Mouse (Mus musculus): ENCODE measurements around the gene Lin28a. TPM values are rescaled to one million over a fixed set of nuclear protein-coding genes. Genes with fewer than 3 reads are reported as not detected.
A peak's percentile ranks its signal among the peaks of the same experiment; 100 is the strongest.

Gene Lin28a
- polyA plus RNA-seq (2012; rRNA removed), result 0.06 TPM in 1 of 2 replicates, not detected in the other

DNA sequence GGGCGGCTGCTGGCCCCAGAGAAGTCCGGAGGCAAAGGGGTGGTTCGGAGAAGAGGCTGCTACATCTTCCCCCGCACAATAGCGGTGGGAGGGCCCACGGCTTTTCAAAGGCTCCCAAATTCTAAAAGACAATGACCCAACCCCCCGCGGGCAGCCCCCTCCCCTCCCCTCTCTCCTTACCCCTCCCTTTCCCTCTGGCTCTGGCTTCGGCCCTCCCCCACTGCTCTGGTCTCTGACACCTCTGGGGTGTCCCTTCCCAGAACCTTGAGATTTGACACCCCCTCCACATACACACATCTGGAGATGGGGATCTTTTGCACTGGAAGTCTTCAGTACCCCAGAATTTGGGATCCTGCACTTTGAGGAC is at the start of gene Lin28a:
Gene Lin28a (minus strand): TSS at position 63 of the 367 bp plus-strand sequence.
- no peak for DNase-seq
- no peaks in the 10 kb centered on the region for H3K4me1 ChIP-seq (ENCODE audit: control insufficient read depth, insufficient read depth, low read length)
- H3K4me3 ChIP-seq (replicated peaks; ENCODE audit: extremely low read depth, low read depth, low read length), result no peak within 1 kb of the TSS
- WGBS, result 5% methylated on average over 9 of the region's 9 CpGs
- TF ChIP-seq CTCF (IDR thresholded peaks at IDR 0.05; ENCODE audit: insufficient read depth, low read length) (no peak), POLR2A (IDR thresholded peaks at IDR 0.05; ENCODE audit: borderline replicate concordance, extremely low read depth, low read depth, low read length) (no peak)

GRCm38 (mm10) chr4:134067833-134068544 is 49.3 kb upstream of the Lin28a start:
- Histone ChIP-seq H3K4me1 (ENCODE audit: control insufficient read depth, insufficient read depth, low read length) (no peaks in the 10 kb centered on the region), H3K4me3 (replicated peaks; ENCODE audit: extremely low read depth, low read depth, low read length) (no peak overlapping the region)
- 67% methylated on average over 7 of the region's 7 CpGs for WGBS
- no peak for TF ChIP-seq POLR2A (IDR thresholded peaks at IDR 0.05; ENCODE audit: borderline replicate concordance, extremely low read depth, low read depth, low read length)
- TF ChIP-seq CTCF (IDR thresholded peaks at IDR 0.05; ENCODE audit: insufficient read depth, low read length), result no peak
- no peak for DNase-seq

DNA sequence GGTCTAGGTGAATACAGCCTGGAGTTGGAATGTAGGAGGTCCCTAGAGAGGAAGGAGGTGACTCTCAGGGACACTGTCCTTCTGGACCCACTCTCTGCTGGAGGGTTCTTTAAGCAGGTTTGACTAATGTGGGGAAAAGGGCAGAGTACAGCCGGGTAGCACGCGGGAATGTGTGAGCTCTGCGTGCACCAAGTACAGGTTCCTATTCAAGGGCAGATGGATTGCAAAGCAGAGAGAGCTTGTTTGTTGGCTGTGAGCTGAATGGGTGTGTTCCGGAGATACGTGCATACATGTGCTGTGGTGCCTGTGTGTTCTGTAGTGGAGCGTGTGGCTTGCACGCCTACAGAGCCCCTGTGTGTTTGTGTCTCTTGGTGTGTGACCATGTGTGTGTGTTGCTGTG is 48.7 kb upstream of the Lin28a start:
- no peak overlapping the region for H3K4me3 ChIP-seq (replicated peaks; ENCODE audit: extremely low read depth, low read depth, low read length)
- H3K4me1 ChIP-seq (ENCODE audit: control insufficient read depth, insufficient read depth, low read length), result no peaks in the 10 kb centered on the region
- no peak for DNase-seq
- 78% methylated on average over 8 of the region's 8 CpGs for WGBS
- TF ChIP-seq CTCF (IDR thresholded peaks at IDR 0.05; ENCODE audit: insufficient read depth, low read length) (no peak), POLR2A (IDR thresholded peaks at IDR 0.05; ENCODE audit: borderline replicate concordance, extremely low read depth, low read depth, low read length) (no peak)

DNA sequence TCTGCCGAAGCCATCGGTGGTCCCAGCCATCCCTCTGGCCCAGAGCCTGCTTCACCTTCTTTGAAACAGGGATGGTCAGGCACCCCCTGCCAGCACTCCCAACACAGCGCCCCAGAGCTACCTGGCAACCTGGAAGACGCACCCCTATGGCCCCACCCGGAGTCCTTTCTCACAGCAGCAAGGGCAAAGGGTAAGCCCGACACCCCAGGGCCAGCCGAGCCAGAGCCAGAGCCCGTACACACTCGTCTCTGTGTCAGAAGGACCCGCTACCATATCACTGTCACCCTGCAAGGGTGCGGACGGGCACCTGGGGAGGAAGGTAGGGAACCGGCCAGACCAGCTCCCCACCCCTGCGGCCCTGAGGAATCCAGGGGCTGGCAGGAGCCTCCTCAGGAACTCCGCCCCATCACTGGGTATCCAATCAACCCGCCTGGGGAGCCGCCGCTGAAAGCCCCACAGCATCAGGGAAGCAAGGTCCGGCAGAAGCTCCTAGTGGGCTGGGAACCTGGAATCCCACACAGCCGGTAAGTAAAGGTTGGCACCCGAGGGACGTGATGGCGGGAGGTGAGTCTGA is 46.9 kb upstream of the Lin28a start:
- DNase-seq, result peak; percentile 23
- WGBS, result 27% methylated on average over 23 of the region's 23 CpGs
- H3K4me1 ChIP-seq (ENCODE audit: control insufficient read depth, insufficient read depth, low read length), result no peaks in the 10 kb centered on the region
- TF ChIP-seq CTCF (IDR thresholded peaks at IDR 0.05; ENCODE audit: insufficient read depth, low read length), result no peak
- TF ChIP-seq POLR2A (IDR thresholded peaks at IDR 0.05; ENCODE audit: borderline replicate concordance, extremely low read depth, low read depth, low read length), result peak; percentile 20; the same call in 1 of the 2 replicates
- no peak overlapping the region for H3K4me3 ChIP-seq (replicated peaks; ENCODE audit: extremely low read depth, low read depth, low read length)

DNA sequence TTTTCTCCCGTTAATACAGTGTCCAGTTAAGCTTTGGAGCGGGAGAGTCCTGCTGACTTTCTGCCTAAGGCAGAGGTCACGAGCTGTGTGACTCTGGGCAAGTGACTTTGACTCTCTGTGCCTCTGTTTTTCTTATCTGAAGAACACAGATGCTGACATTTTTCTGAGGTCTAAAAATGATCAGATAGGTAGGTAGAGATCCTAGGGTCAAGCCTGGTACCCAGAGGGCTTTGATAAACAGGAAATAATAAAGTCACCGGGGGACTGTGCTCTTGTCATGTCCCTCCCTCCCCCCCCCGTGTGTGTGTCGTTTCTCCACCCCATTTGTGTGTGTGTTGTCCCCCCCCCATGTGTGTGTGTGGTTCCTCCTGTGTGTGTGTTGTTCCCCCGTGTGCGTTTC is 43.9 kb upstream of the Lin28a start:
- no peak for DNase-seq
- no peak for TF ChIP-seq POLR2A (IDR thresholded peaks at IDR 0.05; ENCODE audit: borderline replicate concordance, extremely low read depth, low read depth, low read length)
- no peak for TF ChIP-seq CTCF (IDR thresholded peaks at IDR 0.05; ENCODE audit: insufficient read depth, low read length)
- WGBS, result 53% methylated on average over 8 of the region's 8 CpGs
- H3K4me3 ChIP-seq (replicated peaks; ENCODE audit: extremely low read depth, low read depth, low read length), result no peak overlapping the region
- no peaks in the 10 kb centered on the region for H3K4me1 ChIP-seq (ENCODE audit: control insufficient read depth, insufficient read depth, low read length)

GRCm38 (mm10) chr4:134061944-134062446 is 43.4 kb upstream of the Lin28a start:
- Histone ChIP-seq H3K4me3 (replicated peaks; ENCODE audit: extremely low read depth, low read depth, low read length) (no peak overlapping the region), H3K4me1 (ENCODE audit: control insufficient read depth, insufficient read depth, low read length) (no peaks in the 10 kb centered on the region)
- DNase-seq, result no peak
- WGBS, result 52% methylated on average over 8 of the region's 8 CpGs
- TF ChIP-seq CTCF (IDR thresholded peaks at IDR 0.05; ENCODE audit: insufficient read depth, low read length) (no peak), POLR2A (IDR thresholded peaks at IDR 0.05; ENCODE audit: borderline replicate concordance, extremely low read depth, low read depth, low read length) (no peak)

- TF ChIP-seq CTCF (IDR thresholded peaks at IDR 0.05; ENCODE audit: insufficient read depth, low read length), result no peak
- TF ChIP-seq POLR2A (IDR thresholded peaks at IDR 0.05; ENCODE audit: borderline replicate concordance, extremely low read depth, low read depth, low read length), result no peak
- DNase-seq, result no peak
- no peaks in the 10 kb centered on the region for H3K4me1 ChIP-seq (ENCODE audit: control insufficient read depth, insufficient read depth, low read length)
- 52% methylated on average over 18 of the region's 18 CpGs for WGBS
- H3K4me3 ChIP-seq (replicated peaks; ENCODE audit: extremely low read depth, low read depth, low read length), result no peak overlapping the region
Observed at GRCm38 (mm10) chr4:134061166-134061830, 42.7 kb upstream of the Lin28a start.

DNA sequence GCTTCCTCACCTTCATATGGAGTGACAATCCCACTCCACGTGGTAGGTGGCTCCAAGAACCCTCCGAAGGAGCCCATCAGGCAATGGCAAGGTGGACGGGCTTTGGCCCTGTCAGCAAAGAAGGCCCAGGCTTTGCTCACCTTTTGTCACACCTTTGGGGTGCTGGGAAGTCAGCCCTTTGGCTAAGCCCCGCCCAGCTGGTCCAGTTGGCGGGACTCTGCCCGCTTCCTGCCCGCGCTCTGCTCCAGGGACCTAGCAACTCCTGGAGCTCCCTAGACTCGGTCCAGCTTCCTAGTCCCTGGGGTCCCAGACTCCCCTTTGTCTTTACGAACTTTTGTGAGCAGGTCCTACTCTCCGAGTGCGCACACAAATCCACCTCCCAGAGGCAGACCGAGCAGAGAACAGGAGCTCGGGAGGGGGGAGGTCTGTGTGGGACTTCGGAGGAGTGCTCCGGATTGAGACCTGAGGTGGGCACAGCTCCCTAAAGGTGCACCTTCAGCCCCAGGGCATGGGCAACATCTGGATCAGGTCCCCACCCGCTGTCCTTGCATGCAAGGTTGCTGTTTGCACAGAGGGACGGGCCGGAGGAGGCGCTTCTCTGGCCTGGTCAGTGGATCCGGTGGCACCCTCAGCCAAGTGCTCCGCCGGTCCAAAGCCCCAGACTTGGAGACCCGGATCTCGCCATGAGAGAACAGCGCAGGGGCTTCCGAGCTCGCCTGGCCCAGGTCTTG is 41.7 kb upstream of the Lin28a start, which contains the start of gene Crybg2:
Gene Crybg2 (plus strand): TSS at position 681 of the 731 bp plus-strand sequence.
- H3K4me1 ChIP-seq (ENCODE audit: control insufficient read depth, insufficient read depth, low read length), result no peaks in the 10 kb centered on the region
- DNase-seq, result no peak
- H3K4me3 ChIP-seq (replicated peaks; ENCODE audit: extremely low read depth, low read depth, low read length), result no peak within 1 kb of the TSS
- 57% methylated on average over 28 of the region's 28 CpGs for WGBS
- TF ChIP-seq CTCF (IDR thresholded peaks at IDR 0.05; ENCODE audit: insufficient read depth, low read length) (no peak), POLR2A (IDR thresholded peaks at IDR 0.05; ENCODE audit: borderline replicate concordance, extremely low read depth, low read depth, low read length) (no peak)

DNA sequence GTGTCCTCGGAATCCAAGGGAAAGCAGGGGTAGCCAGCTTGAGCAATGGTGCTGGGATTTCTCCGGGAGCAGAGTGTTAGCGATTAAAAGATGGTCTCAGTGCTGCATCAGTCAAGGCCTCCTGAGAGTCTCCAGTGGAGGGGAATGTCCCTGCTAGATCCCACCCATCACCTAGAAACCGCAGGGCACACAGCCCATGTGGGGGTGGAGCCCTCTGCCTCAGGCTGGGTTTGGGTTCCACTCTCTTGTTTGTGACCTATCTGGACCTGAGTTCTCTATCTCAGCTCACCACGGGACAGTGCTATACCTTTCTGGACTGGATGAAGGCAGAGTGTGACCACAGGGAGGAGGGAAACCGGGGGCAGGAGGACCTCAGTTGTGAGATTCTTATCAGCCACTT is 40.3 kb upstream of the Lin28a start:
- DNase-seq, result no peak
- H3K4me1 ChIP-seq (ENCODE audit: control insufficient read depth, insufficient read depth, low read length), result no peaks in the 10 kb centered on the region
- 70% methylated on average over 6 of the region's 6 CpGs for WGBS
- H3K4me3 ChIP-seq (replicated peaks; ENCODE audit: extremely low read depth, low read depth, low read length), result no peak overlapping the region
- TF ChIP-seq POLR2A (IDR thresholded peaks at IDR 0.05; ENCODE audit: borderline replicate concordance, extremely low read depth, low read depth, low read length) (no peak), CTCF (IDR thresholded peaks at IDR 0.05; ENCODE audit: insufficient read depth, low read length) (no peak)
